Mouse (Mus musculus) small intestine, adult 2 months (tissue): ENCODE measurements at regions not wholly inside any gene's neighbourhood (a gene's known extent, or its start where the extent isn't known, plus 50 kb on each side); places are given as distances from the start of the nearest gene placed in this dataset.

Experiments used
- CTCF ChIP-seq: fragments of 200-500 bp; IDR thresholded peaks from 2 replicates; pipeline ENCODE4 v1.5.1; 2012; ENCODE audit warnings: low read depth, mild to moderate bottlenecking, control low read depth, inconsistent platforms, low read length, moderate library complexity, mixed read lengths; ENCODE audit not compliant: insufficient replicate concordance, insufficient read length; ENCODE audit errors: extremely low read depth
- POLR2A ChIP-seq: fragments of 200-500 bp; IDR thresholded peaks from 2 replicates; pipeline ENCODE4 v1.6.1; 2012; ENCODE audit warnings: low read depth, mild to moderate bottlenecking, control low read depth, inconsistent platforms, low read length, moderate library complexity

GRCm38 (mm10) chr8:88945656-88946055 is 98.3 kb downstream of the Sall1 start:
- TF ChIP-seq CTCF (no peak), POLR2A (no peak)
